Mouse (Mus musculus) cerebellum, postnatal 14 days (tissue): ENCODE data around the gene Fau.

Experiments used
- DNase-seq, 2 experiments: peaks; one replicate each; pipeline ENCODE4 v3.0.0; 2021; ENCODE audit warnings: mixed read lengths in 2 of 2

The Fau gene

GRCm38 (mm10) chr19:6073889-6074288 is 16.2 kb downstream of the Fau start:
- DNase-seq = no peak

- peak; percentile 90 to 92 for DNase-seq
These were observed 19.1 kb downstream of the Fau start, which contains the start of gene Vps51 for GRCm38 (mm10) chr19:6076564-6077393. TSS of gene Vps51 (minus strand) at chr19:6077231.

- DNase-seq = no peak
These were observed 22.4 kb downstream of the Fau start, which contains the start of gene Tmem262 for GRCm38 (mm10) chr19:6079983-6080480. TSS of gene Tmem262 (plus strand) at chr19:6080033.

- DNase-seq = no peak
These were observed 24.5 kb downstream of the Fau start, which contains the start of gene Gm28374 for GRCm38 (mm10) chr19:6082156-6082555. TSS of gene Gm28374 (minus strand) at chr19:6082256.

GRCm38 (mm10) chr19:6084478-6085248 is 27.0 kb downstream of the Fau start, which contains the start of the genes Zfpl1 and Cdca5:
TSS of gene Zfpl1 (minus strand) at chr19:6084956.
TSS of gene Cdca5 (plus strand) at chr19:6084983.
- peak; percentile 98 to 99 for DNase-seq

GRCm38 (mm10) chr19:6085417-6085879 is 27.8 kb downstream of the Fau start:
- DNase-seq = peak; percentile 45 to 56

GRCm38 (mm10) chr19:6088841-6089240 is 31.2 kb downstream of the Fau start:
- no peak for DNase-seq

GRCm38 (mm10) chr19:6094119-6094518 is 36.5 kb downstream of the Fau start, which contains the start of gene AC131692.1:
TSS of gene AC131692.1 (plus strand) at chr19:6094419.
- no peak for DNase-seq

GRCm38 (mm10) chr19:6097847-6098246 is 40.2 kb downstream of the Fau start:
- no peak for DNase-seq

- no peak for DNase-seq
These were observed 43.5 kb downstream of the Fau start for GRCm38 (mm10) chr19:6101186-6101585.

- no peak for DNase-seq
These were observed 44.7 kb downstream of the Fau start for GRCm38 (mm10) chr19:6102169-6102853.

GRCm38 (mm10) chr19:6104476-6104875 is 46.8 kb downstream of the Fau start:
- no peak for DNase-seq

- DNase-seq = no peak
These were observed 47.9 kb downstream of the Fau start, which contains the start of gene Naaladl1 for GRCm38 (mm10) chr19:6105586-6105985. TSS of gene Naaladl1 (plus strand) at chr19:6105782.
